Mouse (Mus musculus): Measurements from ENCODE around the gene Nprl2.

DNA sequence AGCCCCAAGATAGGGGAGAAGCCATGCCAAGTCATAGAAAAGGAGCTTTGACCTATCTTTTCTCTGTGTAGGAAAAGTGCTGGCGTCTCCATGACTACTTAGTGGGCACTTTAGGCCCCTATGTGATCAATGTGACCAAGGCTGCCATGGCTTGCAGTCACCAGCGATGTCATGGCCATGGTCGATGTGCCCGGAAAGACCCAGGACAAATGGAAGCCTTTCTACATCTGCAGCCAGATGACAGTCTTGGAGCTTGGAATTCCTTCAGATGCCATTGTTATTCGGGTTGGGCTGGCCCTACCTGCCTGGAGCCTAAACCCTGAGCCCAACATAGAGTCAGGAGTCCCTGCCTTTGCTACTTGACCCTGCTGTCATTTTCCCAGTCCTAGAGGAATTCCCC lies 44.5 kb downstream of the Nprl2 start:
- TF ChIP-seq E2F4 (IDR thresholded peaks at IDR 0.05; ENCODE audit: borderline replicate concordance, low read depth, low read length) (no peak), CTCF (IDR thresholded peaks at IDR 0.05 in 2 of 3, conservative IDR thresholded peaks at IDR 0.05 in 1 of 3; ENCODE audit: control insufficient read depth in 1 of 3, insufficient read depth in 1 of 3, low read depth in 2 of 3, low read length in 3 of 3, poor library complexity in 1 of 3, severe bottlenecking in 1 of 3) (no peak), MXI1 (IDR thresholded peaks at IDR 0.05; ENCODE audit: low read depth, low read length) (no peak), POLR2A (IDR thresholded peaks at IDR 0.05; ENCODE audit: control insufficient read depth in 1 of 2, insufficient read depth in 1 of 2, low read depth in 1 of 2, low read length in 2 of 2, poor library complexity in 1 of 2) (no peak)

Data from MEL (cell line).